Mouse (Mus musculus) central nervous system, embryonic 11.5 days (tissue): Measurements from ENCODE around the gene Mis18bp1. TPM values are rescaled to one million over a fixed set of nuclear protein-coding genes. Genes with fewer than 3 reads are reported as not detected.

ENCODE experiments used
- polyA plus RNA-seq: library from polyadenylated mRNA; depleted of rRNA; stranded (reverse); fragments of >200 nt; gene quantifications from 2 replicates; pipeline ENCODE4 v1.2.3, GENCODE M21; 2012; rRNA removed

Mis18bp1 gene
- 31.5 and 46.7 TPM in 2 replicates for polyA plus RNA-seq

GRCm38 (mm10) chr12:65172021-65172951 lies at the start of gene Mis18bp1:
Gene Mis18bp1, minus strand, starts transcription at chr12:65172604.

Other genes with a start within 250 kb of the Mis18bp1 start
- gene Klhl28, start 207.1 kb downstream of the Mis18bp1 start, polyA plus RNA-seq = 5.3 and 10.3 TPM in 2 replicates
- 9.5 and 17.4 TPM in 2 replicates for gene Togaram1, start 206.8 kb downstream of the Mis18bp1 start, polyA plus RNA-seq
- gene Prpf39, start 136.3 kb downstream of the Mis18bp1 start, polyA plus RNA-seq = 34.1 and 56.0 TPM in 2 replicates
- gene Fkbp3, start 98.6 kb downstream of the Mis18bp1 start, polyA plus RNA-seq = 391 and 617 TPM in 2 replicates
- 14.2 and 14.4 TPM in 2 replicates for gene Fancm, start 97.0 kb downstream of the Mis18bp1 start, polyA plus RNA-seq
- not detected in 2 replicates for gene Wdr20rt, start 52.9 kb upstream of the Mis18bp1 start, polyA plus RNA-seq